Mouse (Mus musculus) MEL (cell line): ENCODE results near the gene Tmem116.

ENCODE experiments used
- BHLHE40 ChIP-seq: IDR thresholded peaks from 2 replicates; pipeline ENCODE4 v1.6.1; 2012; ENCODE audit warnings: low read depth, mild to moderate bottlenecking, inconsistent platforms, low read length, improper control_type of control experiment, borderline replicate concordance
- CTCF ChIP-seq, 3 experiments: IDR thresholded peaks in 2 of 3; conservative IDR thresholded peaks in 1 of 3; 2 replicates each; pipeline ENCODE4 v1.5.1; 2011 to 2012; ENCODE audit warnings: low read length in 3 of 3, low read depth in 2 of 3, mild to moderate bottlenecking in 2 of 3, improper control_type of control experiment in 1 of 3, inconsistent platforms in 1 of 3, mixed read lengths in 1 of 3, moderate library complexity in 1 of 3; ENCODE audit not compliant: control insufficient read depth in 1 of 3, insufficient read depth in 1 of 3, poor library complexity in 1 of 3, severe bottlenecking in 1 of 3
- E2F4 ChIP-seq: IDR thresholded peaks from 2 replicates; pipeline ENCODE4 v1.6.1; 2011; ENCODE audit warnings: low read depth, low read length, improper control_type of control experiment, borderline replicate concordance
- EP300 ChIP-seq, 2 experiments: IDR thresholded peaks; 2 replicates each; pipeline ENCODE4 v1.6.1; 2011; ENCODE audit warnings: improper control_type of control experiment in 2 of 2, low read length in 2 of 2, low read depth in 1 of 2, mild to moderate bottlenecking in 1 of 2
- HCFC1 ChIP-seq: IDR thresholded peaks from 2 replicates; pipeline ENCODE4 v1.6.1; 2012; ENCODE audit warnings: low read depth, mild to moderate bottlenecking, inconsistent platforms, low read length, improper control_type of control experiment, moderate library complexity
- MAX ChIP-seq: IDR thresholded peaks from 2 replicates; pipeline ENCODE4 v1.6.1; 2011; ENCODE audit warnings: low read length, improper control_type of control experiment
- MYB ChIP-seq: IDR thresholded peaks from 2 replicates; pipeline ENCODE4 v1.6.1; 2011; ENCODE audit warnings: mild to moderate bottlenecking, low read depth, low read length, improper control_type of control experiment
- MYC ChIP-seq: IDR thresholded peaks from 2 replicates; pipeline ENCODE4 v1.6.1; 2011; ENCODE audit warnings: low read depth, mild to moderate bottlenecking, low read length, improper control_type of control experiment, moderate library complexity
- POLR2A ChIP-seq, 2 experiments: IDR thresholded peaks; 2 replicates each; pipeline ENCODE4 v1.6.1; 2011 to 2012; ENCODE audit warnings: low read length in 2 of 2, mild to moderate bottlenecking in 2 of 2, control low read depth in 1 of 2, improper control_type of control experiment in 1 of 2, low read depth in 1 of 2, moderate library complexity in 1 of 2; ENCODE audit not compliant: control insufficient read depth in 1 of 2, insufficient read depth in 1 of 2, poor library complexity in 1 of 2
- SIN3A ChIP-seq: IDR thresholded peaks from 2 replicates; pipeline ENCODE4 v1.6.1; 2012; ENCODE audit warnings: low read length, improper control_type of control experiment, inconsistent platforms
- TBP ChIP-seq: IDR thresholded peaks from 2 replicates; pipeline ENCODE4 v1.8.0; 2011; ENCODE audit warnings: low read depth, low read length, improper control_type of control experiment
- TCF12 ChIP-seq: IDR thresholded peaks from 2 replicates; pipeline ENCODE4 v1.6.1; 2014; ENCODE audit warnings: low read depth, mild to moderate bottlenecking, inconsistent platforms, low read length, improper control_type of control experiment, moderate library complexity
- USF1 ChIP-seq: IDR thresholded peaks from 2 replicates; pipeline ENCODE4 v1.6.1; 2014; ENCODE audit warnings: low read depth, mild to moderate bottlenecking, inconsistent platforms, low read length, improper control_type of control experiment, moderate library complexity
- ZMIZ1 ChIP-seq: IDR thresholded peaks from 2 replicates; pipeline ENCODE4 v1.6.1; 2012; ENCODE audit warnings: low read depth, mild to moderate bottlenecking, inconsistent platforms, low read length, improper control_type of control experiment, moderate library complexity

DNA sequence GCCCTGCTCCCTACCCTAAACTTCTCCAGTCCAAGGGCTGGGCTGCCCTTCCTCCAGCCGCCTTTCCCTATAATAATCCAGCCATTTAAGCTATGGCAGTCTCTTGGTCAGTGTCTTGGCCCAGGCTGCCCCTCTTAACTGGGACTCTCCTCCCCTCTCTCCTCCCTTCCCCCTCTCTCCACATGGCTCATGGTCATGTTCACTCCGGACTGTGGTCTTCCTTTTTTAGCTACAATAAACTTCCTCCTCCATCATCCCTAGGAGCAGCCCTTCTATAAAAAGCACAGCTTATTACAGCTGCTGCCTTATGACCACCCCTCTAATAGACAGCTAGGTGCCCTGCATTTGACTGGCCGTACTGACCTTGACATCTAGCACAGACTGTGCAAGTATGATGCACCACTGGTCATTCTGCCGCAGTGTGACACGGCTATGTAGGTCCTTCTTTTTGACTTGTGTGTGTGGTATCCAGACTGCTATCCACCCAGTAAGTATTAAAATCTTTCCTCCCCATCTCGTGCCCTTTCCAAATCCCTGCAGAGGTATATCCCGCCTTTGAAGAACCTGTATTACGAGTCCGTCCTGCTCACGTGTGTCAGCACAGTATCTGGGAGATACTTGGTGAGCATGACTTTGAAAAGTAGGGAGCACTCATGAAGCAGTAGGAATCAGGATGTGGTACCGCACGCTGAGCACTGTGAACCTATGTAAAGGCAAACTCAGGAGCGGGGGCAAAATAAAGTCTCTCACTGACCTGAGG is 2.2 kb downstream of the Tmem116 start:
- no peak for TF ChIP-seq CTCF (IDR thresholded peaks at IDR 0.05 in 2 of 3, conservative IDR thresholded peaks at IDR 0.05 in 1 of 3; ENCODE audit: control insufficient read depth in 1 of 3, insufficient read depth in 1 of 3, low read depth in 2 of 3, low read length in 3 of 3, poor library complexity in 1 of 3, severe bottlenecking in 1 of 3)
- TF ChIP-seq BHLHE40, result no peak
- TF ChIP-seq EP300 (IDR thresholded peaks at IDR 0.05; ENCODE audit: low read depth in 1 of 2, low read length in 2 of 2), result no peak
- no peak for TF ChIP-seq ZMIZ1
- TF ChIP-seq TCF12, result no peak
- no peak for TF ChIP-seq E2F4
- TF ChIP-seq POLR2A (IDR thresholded peaks at IDR 0.05; ENCODE audit: control insufficient read depth in 1 of 2, insufficient read depth in 1 of 2, low read depth in 1 of 2, low read length in 2 of 2, poor library complexity in 1 of 2), result no peak
- no peak for TF ChIP-seq SIN3A
- no peak for TF ChIP-seq HCFC1
- TF ChIP-seq USF1, result no peak
- no peak for TF ChIP-seq MAX
- no peak for TF ChIP-seq MYB
- TF ChIP-seq TBP, result no peak
- TF ChIP-seq MYC, result no peak
